Mouse (Mus musculus): ENCODE data around the gene Grap2. TPM values are rescaled to one million over a fixed set of nuclear protein-coding genes. Genes with fewer than 3 reads are reported as not detected.

The Grap2 gene
- total and polyA plus RNA-seq, 3 experiments = 0.62 to 5.1 TPM; not detected in 1

- Histone ChIP-seq H3K4me1 (ENCODE audit: control insufficient read depth in 1 of 2, insufficient read depth in 2 of 2, low read length in 2 of 2) (no peaks in the 10 kb centered on the region), H3K27me3 (ENCODE audit: control insufficient read depth in 1 of 2, insufficient read depth in 2 of 2, low read length in 2 of 2) (peaks cover 0 to 4% of the 10 kb centered on the region in 2 experiments; a peak in 1 of 4 replicates)
- DNase-seq (ENCODE audit: low read depth, low spot score) = no peak
Measured at GRCm38 (mm10) chr15:80614500-80615289, 42.3 kb downstream of the Grap2 start.

GRCm38 (mm10) chr15:80615290-80615570 is 42.8 kb downstream of the Grap2 start:
- no peaks in the 10 kb centered on the region for H3K79me2 ChIP-seq (ENCODE audit: control insufficient read depth, insufficient read depth, low read length, poor library complexity)
- no peaks in the 10 kb centered on the region for H3K9me3 ChIP-seq (replicated peaks; ENCODE audit: insufficient read depth, low read length)
- 0 out of 4 replicates have a peak, but pooled peaks cover 0 to 1% of the 10 kb centered on the region in 2 experiments for H3K27me3 ChIP-seq (ENCODE audit: control insufficient read depth in 1 of 2, insufficient read depth in 2 of 2, low read length in 2 of 2)
- peaks cover 0 to 2% of the 10 kb centered on the region in 2 experiments; a peak in 1 of 4 replicates for H3K4me1 ChIP-seq (ENCODE audit: control insufficient read depth in 1 of 2, insufficient read depth in 2 of 2, low read length in 2 of 2)
- H3K4me3 ChIP-seq (ENCODE audit: control insufficient read depth in 1 of 2, insufficient read depth in 1 of 2, low read depth in 2 of 2, low read length in 2 of 2) = no peak overlapping the region
- H3K9ac ChIP-seq (ENCODE audit: control insufficient read depth, low read depth, low read length, poor library complexity, severe bottlenecking) = no peak overlapping the region
- no peak for TF ChIP-seq BHLHE40 (IDR thresholded peaks at IDR 0.05; ENCODE audit: borderline replicate concordance, low read depth, low read length)
- TF ChIP-seq E2F4 (IDR thresholded peaks at IDR 0.05; ENCODE audit: borderline replicate concordance, low read depth, low read length) = no peak
- no peak for TF ChIP-seq USF1 (IDR thresholded peaks at IDR 0.05; ENCODE audit: low read depth, low read length)
- no peak for TF ChIP-seq RAD21 (IDR thresholded peaks at IDR 0.05; ENCODE audit: low read depth, low read length)
- TF ChIP-seq POLR2AphosphoS5 (IDR thresholded peaks at IDR 0.05; ENCODE audit: borderline replicate concordance, low read depth, low read length) = no peak
- no peak for TF ChIP-seq POLR2AphosphoS2 (IDR thresholded peaks at IDR 0.05; ENCODE audit: low read length)
- TF ChIP-seq MYC (IDR thresholded peaks at IDR 0.05; ENCODE audit: low read depth, low read length) = no peak
- TF ChIP-seq ZKSCAN1 (IDR thresholded peaks at IDR 0.05; ENCODE audit: low read depth, low read length) = no peak
- no peak for TF ChIP-seq GABPA (IDR thresholded peaks at IDR 0.05; ENCODE audit: low read depth, low read length)
- no peak for TF ChIP-seq HCFC1 (IDR thresholded peaks at IDR 0.05; ENCODE audit: low read depth, low read length)
- TF ChIP-seq TBP (IDR thresholded peaks at IDR 0.05; ENCODE audit: low read depth, low read length) = no peak
- TF ChIP-seq RCOR1 (IDR thresholded peaks at IDR 0.05; ENCODE audit: low read depth, low read length) = no peak
- TF ChIP-seq MEF2A (IDR thresholded peaks at IDR 0.05; ENCODE audit: extremely low read depth, insufficient replicate concordance, low read depth, low read length, poor library complexity, severe bottlenecking) = no peak
- no peak for DNase-seq (ENCODE audit: low read depth, low spot score)
- no peak overlapping the region for H3K27ac ChIP-seq (ENCODE audit: control insufficient read depth, low read depth, low read length)
- H3K36me3 ChIP-seq (ENCODE audit: control insufficient read depth in 1 of 2, insufficient read depth in 2 of 2, low read length in 2 of 2) = peaks cover 0 to 4% of the 10 kb centered on the region in 2 experiments; a peak in 2 of 4 replicates

More at GRCm38 (mm10) chr15:80614500-80615289, 42.3 kb downstream of the Grap2 start:
- H3K9ac ChIP-seq (ENCODE audit: control insufficient read depth, low read depth, low read length, poor library complexity, severe bottlenecking) = no peak overlapping the region
- TF ChIP-seq RAD21 (IDR thresholded peaks at IDR 0.05; ENCODE audit: low read depth, low read length) (no peak), ZMIZ1 (IDR thresholded peaks at IDR 0.05; ENCODE audit: low read depth, low read length) (no peak)
- H3K9me3 ChIP-seq (replicated peaks; ENCODE audit: insufficient read depth, low read length) = no peaks in the 10 kb centered on the region
- H3K4me3 ChIP-seq (ENCODE audit: control insufficient read depth in 1 of 2, insufficient read depth in 1 of 2, low read depth in 2 of 2, low read length in 2 of 2) = no peak overlapping the region
- H3K79me2 ChIP-seq (ENCODE audit: control insufficient read depth, insufficient read depth, low read length, poor library complexity) = no peaks in the 10 kb centered on the region
- H3K36me3 ChIP-seq (ENCODE audit: control insufficient read depth in 1 of 2, insufficient read depth in 2 of 2, low read length in 2 of 2) = no peaks in the 10 kb centered on the region
- no peak overlapping the region for H3K27ac ChIP-seq (ENCODE audit: control insufficient read depth, low read depth, low read length)

Data from MEL (cell line).